Mouse (Mus musculus): ENCODE measurements around the gene Ccdc73. TPM values are rescaled to one million over a fixed set of nuclear protein-coding genes. Genes with fewer than 3 reads are reported as not detected.

Gene Ccdc73
- polyA plus RNA-seq, 1 experiment from 2014 or later = 9.7 TPM

DNA sequence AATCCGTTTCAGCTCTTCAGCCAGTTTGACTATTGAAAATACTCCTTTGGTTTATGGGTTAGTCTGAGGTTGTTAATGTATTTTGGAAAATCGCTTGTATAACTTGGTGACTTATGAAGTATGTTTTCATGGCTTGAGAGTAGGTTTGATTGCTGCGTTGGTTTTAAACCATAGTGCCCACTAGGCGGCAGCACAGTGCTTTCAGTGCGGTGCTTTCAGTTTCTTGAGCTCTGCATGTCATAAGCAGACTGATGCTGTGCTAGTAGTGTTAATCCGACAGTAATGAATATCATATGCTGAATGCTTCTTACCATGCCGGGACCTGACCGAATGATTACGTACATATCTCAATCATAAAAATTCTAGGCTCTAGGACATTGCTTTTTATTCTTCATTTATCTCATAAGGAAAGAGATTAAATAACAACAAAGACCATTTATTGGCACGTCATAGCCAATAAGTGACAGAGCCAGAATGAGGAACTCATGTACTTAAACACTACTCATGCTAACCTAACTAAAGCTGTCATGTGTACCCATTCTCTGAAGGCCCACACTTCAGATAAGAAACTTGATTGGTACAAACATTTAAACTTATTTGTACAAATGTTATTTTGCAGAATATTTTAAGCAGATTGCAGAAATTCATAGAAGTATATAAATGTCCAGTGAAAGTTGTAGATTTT is 20.4 kb downstream of the Ccdc73 start:
- Histone ChIP-seq H3K27me3 (no peaks in the 10 kb centered on the region), H3K9me3 (no peaks in the 10 kb centered on the region), H3K4me1 (no peaks in the 10 kb centered on the region), H3K9ac (no peak overlapping the region), H3K36me3 (replicated peaks) (no peaks in the 10 kb centered on the region), H3K4me3 (replicated peaks) (no peak overlapping the region), H3K27ac (no peak overlapping the region), H3K4me2 (no peak overlapping the region)
- ATAC-seq (ENCODE audit: low FRiP score) = peak; percentile 53; the same call in 1 of the 2 replicates
- WGBS = 28% methylated on average over 10 of the region's 10 CpGs

DNA sequence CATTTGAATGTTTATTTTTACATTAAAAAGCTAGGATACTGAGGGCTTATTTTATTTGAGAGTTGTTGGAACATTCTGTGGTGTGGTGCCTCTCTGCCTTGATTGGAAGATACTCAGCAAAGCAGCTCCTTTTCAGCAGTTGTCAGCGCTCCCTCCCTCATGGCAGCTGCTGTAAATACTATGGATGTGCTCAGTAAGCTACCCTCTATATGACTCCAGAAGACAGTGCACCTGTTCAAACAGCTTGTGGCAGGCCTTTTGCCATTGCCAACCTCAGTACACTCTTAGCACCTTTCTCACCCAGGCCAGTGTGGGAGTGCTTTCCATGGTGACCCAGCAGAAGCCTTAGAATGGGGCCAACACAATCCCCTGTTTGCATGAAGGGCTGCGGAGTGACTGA is 32.4 kb downstream of the Ccdc73 start:
- H3K4me3 ChIP-seq (replicated peaks) = no peak overlapping the region
- H3K4me1 ChIP-seq = no peaks in the 10 kb centered on the region
- H3K27me3 ChIP-seq = no peaks in the 10 kb centered on the region
- H3K4me2 ChIP-seq = no peak overlapping the region
- no peak overlapping the region for H3K9ac ChIP-seq
- H3K36me3 ChIP-seq (replicated peaks) = no peaks in the 10 kb centered on the region
- no peak overlapping the region for H3K27ac ChIP-seq
- 92% methylated on average over 2 of the region's 2 CpGs for WGBS
- H3K9me3 ChIP-seq = no peaks in the 10 kb centered on the region
- ATAC-seq (ENCODE audit: low FRiP score) = no peak

DNA sequence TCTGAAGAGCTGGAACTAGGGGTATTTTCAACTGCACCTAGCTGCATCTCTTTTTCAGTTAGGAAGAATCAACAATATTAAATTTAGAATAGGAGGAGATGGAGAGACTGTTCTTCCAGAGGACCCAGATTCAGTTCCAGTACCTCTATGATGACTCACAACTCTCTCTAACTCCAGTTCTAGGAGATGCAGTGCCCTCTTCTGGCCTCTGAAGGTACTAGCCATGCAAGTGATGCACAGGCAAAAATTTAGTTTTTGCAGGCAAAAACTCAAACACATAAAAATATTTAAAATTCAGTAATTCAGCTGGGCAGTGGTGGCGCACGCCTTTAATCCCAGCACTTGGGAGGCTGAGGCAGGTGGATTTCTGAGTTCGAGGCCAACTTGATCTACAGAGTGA is 48.1 kb downstream of the Ccdc73 start:
- Histone ChIP-seq H3K4me3 (replicated peaks) (no peak overlapping the region), H3K4me2 (no peak overlapping the region), H3K9me3 (0 out of 2 replicates have a peak, but pooled peaks cover 3% of the 10 kb centered on the region), H3K27me3 (no peaks in the 10 kb centered on the region), H3K9ac (no peak overlapping the region), H3K36me3 (replicated peaks) (no peaks in the 10 kb centered on the region), H3K27ac (no peak overlapping the region), H3K4me1 (no peaks in the 10 kb centered on the region)
- 88% methylated on average over 3 of the region's 3 CpGs for WGBS
- no peak for ATAC-seq (ENCODE audit: low FRiP score)

DNA sequence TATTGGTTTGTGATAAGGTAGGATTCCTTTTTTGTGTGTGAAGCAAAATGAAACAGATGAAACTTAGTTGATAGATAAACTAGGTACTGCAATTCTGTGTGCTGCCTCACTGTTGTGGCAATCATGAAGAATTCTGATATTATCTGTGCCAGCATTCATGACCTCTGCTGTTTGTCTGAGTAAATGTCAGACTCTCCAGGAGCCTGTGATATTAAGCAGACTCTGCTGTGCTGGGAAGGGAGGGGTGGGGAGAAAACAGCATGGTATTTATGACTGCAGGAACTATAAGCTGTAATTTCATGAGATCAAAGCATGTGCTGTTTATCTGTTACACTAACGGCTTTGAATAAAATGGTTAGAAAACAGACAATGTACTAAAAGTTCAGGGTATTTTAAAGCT is 96.9 kb downstream of the Ccdc73 start:
- no peak for ATAC-seq (ENCODE audit: low FRiP score)
- Histone ChIP-seq H3K27ac (no peak overlapping the region), H3K9me3 (no peaks in the 10 kb centered on the region), H3K36me3 (replicated peaks) (no peaks in the 10 kb centered on the region), H3K4me1 (no peaks in the 10 kb centered on the region), H3K4me3 (replicated peaks) (no peak overlapping the region), H3K27me3 (no peaks in the 10 kb centered on the region), H3K9ac (no peak overlapping the region), H3K4me2 (no peak overlapping the region)
- 87% methylated on average over 1 of the region's 1 CpGs for WGBS

DNA sequence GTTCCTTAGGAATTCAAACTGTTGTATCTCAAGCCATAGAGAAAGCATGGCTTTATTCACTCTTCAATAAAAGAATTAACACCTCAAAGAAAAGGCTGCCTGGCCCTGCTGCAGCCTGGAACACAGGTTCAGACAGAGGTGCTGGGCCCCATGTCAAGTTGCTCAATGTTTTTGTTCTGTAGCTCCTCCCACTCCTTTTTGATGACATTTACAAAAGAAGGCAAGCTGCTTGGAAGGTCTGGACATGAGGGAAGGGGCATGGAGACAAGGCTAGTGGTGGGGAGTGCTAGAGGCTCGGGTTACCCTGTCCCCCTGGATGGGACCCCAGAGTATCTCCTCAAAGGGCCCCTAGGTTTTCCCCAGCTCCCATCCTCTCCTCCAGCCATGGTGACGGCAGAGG is 114.1 kb downstream of the Ccdc73 start:
- Histone ChIP-seq H3K9ac (no peak overlapping the region), H3K4me3 (replicated peaks) (no peak overlapping the region), H3K4me2 (no peak overlapping the region), H3K9me3 (no peaks in the 10 kb centered on the region), H3K27me3 (no peaks in the 10 kb centered on the region), H3K36me3 (replicated peaks) (no peaks in the 10 kb centered on the region), H3K27ac (no peak overlapping the region), H3K4me1 (peaks cover 5% of the 10 kb centered on the region)
- peak; percentile 30; the same call in 1 of the 2 replicates for ATAC-seq (ENCODE audit: low FRiP score)
- WGBS = 0% methylated on average over 2 of the region's 2 CpGs

DNA sequence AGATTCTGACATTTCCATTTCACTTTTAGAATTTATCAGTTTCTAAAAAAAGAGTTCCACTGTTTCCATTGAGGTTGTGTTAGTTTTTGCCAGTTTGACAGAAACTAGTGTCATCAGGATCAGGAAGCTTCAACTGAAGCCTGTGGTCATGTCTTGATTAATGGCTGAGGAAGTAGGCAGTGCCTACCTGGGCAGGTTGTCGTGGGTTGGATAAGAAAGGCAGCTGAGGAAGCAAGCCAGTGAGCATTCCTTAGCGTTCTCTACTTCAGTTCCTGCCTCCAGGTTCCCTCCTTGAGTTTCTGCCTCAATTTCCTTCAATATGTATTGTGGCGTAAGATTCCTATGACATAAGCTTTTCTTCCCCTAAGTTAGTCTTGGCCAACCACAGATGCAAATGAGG is 118.2 kb downstream of the Ccdc73 start:
- H3K4me1 ChIP-seq = peaks cover 5% of the 10 kb centered on the region
- ATAC-seq (ENCODE audit: low FRiP score) = no peak
- H3K27ac ChIP-seq = no peak overlapping the region
- no peak overlapping the region for H3K4me3 ChIP-seq (replicated peaks)
- no peaks in the 10 kb centered on the region for H3K36me3 ChIP-seq (replicated peaks)
- H3K9me3 ChIP-seq = no peaks in the 10 kb centered on the region
- H3K9ac ChIP-seq = no peak overlapping the region
- H3K4me2 ChIP-seq = no peak overlapping the region
- no peaks in the 10 kb centered on the region for H3K27me3 ChIP-seq
- 72% methylated on average over 3 of the region's 3 CpGs for WGBS

DNA sequence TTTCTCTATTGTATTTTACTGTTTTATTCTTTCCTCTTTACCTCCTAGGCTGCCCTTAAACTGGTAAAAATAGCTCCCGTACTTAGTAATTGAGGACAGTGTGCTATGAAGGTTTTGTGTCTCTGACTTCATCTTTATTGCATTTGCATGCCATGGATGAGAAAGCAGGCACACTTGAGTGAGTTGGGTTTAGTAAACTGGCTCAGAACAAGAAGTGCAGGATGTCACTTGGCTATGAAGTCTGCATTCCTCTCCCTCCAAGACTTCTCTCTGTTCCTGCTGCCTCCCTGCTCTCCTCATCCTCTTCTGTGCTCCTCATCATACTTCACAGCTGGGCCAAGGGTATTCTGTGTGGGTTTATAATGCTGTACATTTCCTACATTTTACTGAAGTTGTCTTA is 121.4 kb downstream of the Ccdc73 start:
- H3K9me3 ChIP-seq = no peaks in the 10 kb centered on the region
- no peaks in the 10 kb centered on the region for H3K27me3 ChIP-seq
- no peaks in the 10 kb centered on the region for H3K4me1 ChIP-seq
- no peak overlapping the region for H3K27ac ChIP-seq
- ATAC-seq (ENCODE audit: low FRiP score) = no peak
- no peak overlapping the region for H3K4me2 ChIP-seq
- 80% methylated on average over 1 of the region's 1 CpGs for WGBS
- H3K36me3 ChIP-seq (replicated peaks) = no peaks in the 10 kb centered on the region
- no peak overlapping the region for H3K9ac ChIP-seq
- no peak overlapping the region for H3K4me3 ChIP-seq (replicated peaks)

DNA sequence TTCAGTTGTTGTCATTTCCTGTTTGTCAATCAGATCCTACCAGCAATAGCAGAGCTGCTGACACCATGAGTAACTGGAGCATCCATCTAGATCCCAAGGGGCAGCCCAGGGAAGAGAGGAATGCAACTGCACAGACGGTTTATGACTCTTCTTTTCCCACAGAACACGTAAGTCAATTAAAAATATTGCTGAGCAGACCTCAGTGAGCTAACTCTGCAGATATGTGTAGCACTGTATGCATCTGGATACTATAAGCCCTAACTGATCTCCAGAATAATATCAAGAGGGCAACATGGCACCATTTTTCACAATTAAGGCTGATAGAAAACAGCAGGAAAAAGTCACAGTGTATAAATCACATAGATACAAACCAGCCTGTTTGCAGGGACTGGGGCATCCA is 126.8 kb downstream of the Ccdc73 start:
- Histone ChIP-seq H3K27ac (no peak overlapping the region), H3K4me3 (replicated peaks) (no peak overlapping the region), H3K27me3 (no peaks in the 10 kb centered on the region), H3K4me2 (no peak overlapping the region), H3K9me3 (no peaks in the 10 kb centered on the region), H3K36me3 (replicated peaks) (peaks cover 9% of the 10 kb centered on the region), H3K4me1 (no peaks in the 10 kb centered on the region), H3K9ac (no peak overlapping the region)
- WGBS = 89% methylated on average over 2 of the region's 2 CpGs
- no peak for ATAC-seq (ENCODE audit: low FRiP score)

DNA sequence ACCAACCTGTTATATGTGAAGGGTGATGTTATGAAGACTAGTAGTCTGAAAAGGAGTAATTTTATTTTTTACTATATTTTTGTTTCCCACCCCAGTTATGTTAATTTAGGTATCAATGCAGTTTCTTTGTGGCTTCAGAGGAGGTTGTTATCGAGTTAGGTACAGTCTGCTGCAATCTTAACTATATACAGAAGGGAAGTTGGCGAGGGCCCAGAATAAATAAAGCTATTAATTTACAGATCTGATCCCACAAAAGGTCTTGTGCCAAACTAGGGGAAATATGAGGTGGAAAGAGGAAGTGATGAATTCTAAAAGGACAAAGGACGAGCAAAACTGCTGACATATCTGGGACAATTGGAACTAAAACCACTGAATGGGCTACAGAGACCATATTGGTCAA is 128.6 kb downstream of the Ccdc73 start:
- H3K27ac ChIP-seq = no peak overlapping the region
- H3K9me3 ChIP-seq = no peaks in the 10 kb centered on the region
- H3K27me3 ChIP-seq = no peaks in the 10 kb centered on the region
- no peak overlapping the region for H3K4me2 ChIP-seq
- H3K4me1 ChIP-seq = no peaks in the 10 kb centered on the region
- H3K4me3 ChIP-seq (replicated peaks) = no peak overlapping the region
- 91% methylated on average over 3 of the region's 3 CpGs for WGBS
- H3K36me3 ChIP-seq (replicated peaks) = peaks cover 9% of the 10 kb centered on the region
- ATAC-seq (ENCODE audit: low FRiP score) = no peak
- no peak overlapping the region for H3K9ac ChIP-seq

DNA sequence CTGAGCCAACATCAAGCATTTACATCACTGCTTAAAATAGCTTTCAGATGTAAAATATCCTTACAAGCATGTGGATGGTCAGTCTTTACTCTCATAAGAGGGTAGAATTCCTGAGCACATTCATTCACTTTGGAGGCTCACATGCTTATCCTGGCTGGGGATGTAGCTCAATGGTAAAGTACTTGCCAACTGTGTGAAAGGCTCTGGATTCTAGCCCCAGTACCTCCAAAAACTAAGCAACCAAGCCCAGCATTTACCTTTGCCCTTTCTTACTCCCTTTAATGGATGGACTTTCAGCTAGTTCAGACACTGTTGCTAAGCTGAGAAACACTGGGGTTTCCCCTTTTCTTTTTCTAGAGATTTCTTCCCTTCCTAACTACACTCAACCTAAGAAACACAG is 139.6 kb downstream of the Ccdc73 start:
- no peaks in the 10 kb centered on the region for H3K27me3 ChIP-seq
- H3K27ac ChIP-seq = no peak overlapping the region
- ATAC-seq (ENCODE audit: low FRiP score) = no peak
- peaks cover 80% of the 10 kb centered on the region for H3K36me3 ChIP-seq (replicated peaks)
- no peak overlapping the region for H3K4me3 ChIP-seq (replicated peaks)
- no peak overlapping the region for H3K9ac ChIP-seq
- no peaks in the 10 kb centered on the region for H3K4me1 ChIP-seq
- H3K4me2 ChIP-seq = no peak overlapping the region
- no peaks in the 10 kb centered on the region for H3K9me3 ChIP-seq

DNA sequence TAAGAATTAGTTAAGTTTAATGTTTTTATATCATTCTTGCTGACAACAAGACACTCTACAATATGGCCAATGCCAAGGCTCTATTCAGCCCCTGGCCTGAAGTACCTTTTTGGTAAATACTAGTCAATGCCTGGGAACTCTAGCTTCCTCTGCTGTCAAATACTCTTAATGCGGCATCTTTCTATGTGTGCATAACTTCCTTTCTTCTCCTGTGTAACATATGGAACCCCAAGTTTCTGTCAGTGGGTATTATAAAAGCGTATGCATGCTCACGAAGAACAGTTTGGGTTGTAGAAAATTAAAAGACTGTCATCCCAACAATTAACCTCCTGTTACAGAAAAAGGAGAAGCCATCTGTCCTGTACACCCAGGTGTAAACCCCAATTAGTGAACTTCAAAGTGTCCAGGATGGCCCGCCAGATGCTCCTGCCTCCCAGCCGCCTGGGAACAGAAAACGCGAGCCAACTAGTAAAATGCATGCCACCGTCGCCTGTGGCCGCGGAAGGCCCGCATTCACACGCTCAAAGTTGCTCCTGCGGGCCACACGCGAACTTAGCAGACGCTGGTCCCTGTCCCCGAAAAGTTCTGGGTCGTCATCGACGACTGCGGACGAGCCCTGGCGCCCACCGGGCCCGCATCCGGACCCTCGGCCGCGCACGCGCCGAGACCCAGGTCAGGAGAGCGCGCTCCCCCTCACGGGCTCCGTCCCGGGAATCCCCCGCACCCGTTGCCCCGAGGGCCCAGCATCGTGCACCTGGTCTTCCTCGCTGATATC is 148.8 kb downstream of the Ccdc73 start:
- no peaks in the 10 kb centered on the region for H3K27me3 ChIP-seq
- H3K27ac ChIP-seq = peak overlapping the region; percentile 82
- H3K36me3 ChIP-seq (replicated peaks) = peaks cover 23% of the 10 kb centered on the region
- H3K9me3 ChIP-seq = no peaks in the 10 kb centered on the region
- H3K4me2 ChIP-seq = peak overlapping the region; percentile 82
- H3K4me3 ChIP-seq (replicated peaks) = peak overlapping the region; percentile 94
- peak; percentile 87 for ATAC-seq (ENCODE audit: low FRiP score)
- peak overlapping the region; percentile 87 for H3K9ac ChIP-seq
- H3K4me1 ChIP-seq = peaks cover 16% of the 10 kb centered on the region
- under 1% methylated on average over 43 of the region's 43 CpGs for WGBS

DNA sequence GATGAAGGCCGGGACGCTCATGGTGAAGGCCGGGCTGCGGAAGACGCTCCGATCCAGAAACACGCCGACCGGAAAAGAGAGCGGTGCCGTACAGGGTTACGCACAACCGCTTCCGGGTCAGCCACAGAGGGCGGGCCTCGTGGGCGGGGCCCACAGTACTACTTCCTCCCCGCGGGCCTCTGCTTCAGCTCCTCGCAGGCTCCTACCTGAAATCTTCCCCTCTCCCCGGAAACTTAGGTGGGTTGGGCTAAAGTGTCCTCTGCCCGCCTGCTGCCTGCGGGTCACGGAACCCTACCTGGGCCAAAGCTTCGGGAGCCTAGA is 149.3 kb downstream of the Ccdc73 start, which contains the start of gene Eif3m:
Gene Eif3m (minus strand): TSS at position 114 of the 321 bp plus-strand sequence.
- Histone ChIP-seq H3K27me3 (no peaks in the 10 kb centered on the region), H3K4me2 (peak within 1 kb of the TSS; percentile 82), H3K4me1 (peaks cover 16% of the 10 kb centered on the region), H3K27ac (peak within 1 kb of the TSS; percentile 82), H3K9ac (peak within 1 kb of the TSS; percentile 87), H3K4me3 (replicated peaks) (peak within 1 kb of the TSS; percentile 94), H3K36me3 (replicated peaks) (peaks cover 19% of the 10 kb centered on the region), H3K9me3 (no peaks in the 10 kb centered on the region)
- WGBS = 0% methylated on average over 25 of the region's 25 CpGs
- ATAC-seq (ENCODE audit: low FRiP score) = peak; percentile 99

DNA sequence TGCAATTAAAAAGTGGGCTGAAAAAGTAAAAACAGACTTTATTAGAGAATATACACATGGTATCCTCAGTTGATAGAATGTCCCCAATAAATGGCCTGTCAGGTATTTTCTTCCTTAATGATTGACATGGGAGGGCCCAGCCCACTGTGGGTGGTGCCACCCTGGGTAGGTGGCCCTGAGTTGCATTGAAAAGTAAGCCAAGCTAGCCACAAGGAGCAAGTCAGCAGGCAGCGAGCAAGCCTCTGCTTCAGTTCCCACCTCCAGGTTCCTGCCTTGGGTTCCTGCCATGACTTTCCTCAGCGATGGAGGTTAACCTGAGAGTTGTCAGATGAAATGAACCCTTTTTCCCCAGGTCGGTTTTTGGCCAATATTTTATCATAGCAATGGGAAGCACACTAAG is 150.2 kb downstream of the Ccdc73 start:
- 85% methylated on average over 3 of the region's 3 CpGs for WGBS
- H3K4me2 ChIP-seq = peak overlapping the region; percentile 82; the same call in 1 of the 2 replicates
- H3K36me3 ChIP-seq (replicated peaks) = peaks cover 12% of the 10 kb centered on the region
- no peak for ATAC-seq (ENCODE audit: low FRiP score)
- no peak overlapping the region for H3K27ac ChIP-seq
- no peaks in the 10 kb centered on the region for H3K9me3 ChIP-seq
- no peak overlapping the region for H3K4me3 ChIP-seq (replicated peaks)
- H3K4me1 ChIP-seq = peaks cover 16% of the 10 kb centered on the region
- H3K27me3 ChIP-seq = no peaks in the 10 kb centered on the region
- H3K9ac ChIP-seq = no peak overlapping the region
